Mouse (Mus musculus) limb, embryonic 11.5 days (tissue): ENCODE data around the gene 2900026A02Rik. TPM values are rescaled to one million over a fixed set of nuclear protein-coding genes. Genes with fewer than 3 reads are reported as not detected.

Experiments
- ATAC-seq: fragments of 200-750 bp; cut with Nextera tagmentation; 2 replicates; pipeline ENCODE4 v1.8.0; 2017; ENCODE audit warnings: low read depth; ENCODE audit not compliant: insufficient number of reproducible peaks, low FRiP score, low TSS enrichment
- DNase-seq: peaks from one replicate; pipeline ENCODE4 v3.0.0-alpha.2; 2015; ENCODE audit warnings: low spot score
- H3K27ac ChIP-seq: fragments of 300-500 bp; sonication (generic); replicated peaks from 2 replicates; pipeline ENCODE4 v1.5.1; 2014; ENCODE audit warnings: low read depth, mild to moderate bottlenecking, low read length
- H3K27me3 ChIP-seq: fragments of 300-500 bp; sonication (generic); 2 replicates; pipeline ENCODE4 v1.6.1; 2014; ENCODE audit warnings: mild to moderate bottlenecking, low read length, mixed read lengths; ENCODE audit not compliant: control insufficient read depth, insufficient read depth
- H3K36me3 ChIP-seq: fragments of 300-500 bp; sonication (generic); 2 replicates; pipeline ENCODE4 v1.6.1; 2014; ENCODE audit warnings: mild to moderate bottlenecking, low read length, moderate library complexity, mixed read lengths; ENCODE audit not compliant: control insufficient read depth, insufficient read depth
- H3K4me1 ChIP-seq: fragments of 300-500 bp; sonication (generic); 2 replicates; pipeline ENCODE4 v1.6.1; 2014; ENCODE audit warnings: low read length, mixed read lengths; ENCODE audit not compliant: control insufficient read depth, insufficient read depth
- H3K4me2 ChIP-seq: fragments of 300-500 bp; sonication (generic); 2 replicates; pipeline ENCODE4 v1.6.1; 2014; ENCODE audit warnings: low read depth, mild to moderate bottlenecking, moderate library complexity; ENCODE audit not compliant: severe bottlenecking
- H3K4me3 ChIP-seq: fragments of 300-500 bp; sonication (generic); 2 replicates; pipeline ENCODE4 v1.5.1; 2014; ENCODE audit warnings: low read depth, low read length
- H3K9ac ChIP-seq: fragments of 300-500 bp; sonication (generic); 2 replicates; pipeline ENCODE4 v1.6.1; 2014; ENCODE audit warnings: mild to moderate bottlenecking, low read length
- H3K9me3 ChIP-seq: fragments of 300-500 bp; sonication (generic); 2 replicates; pipeline ENCODE4 v1.6.1; 2016; ENCODE audit warnings: low read length; ENCODE audit not compliant: control insufficient read depth
- WGBS: fragments of 180-500 bp; shearing (Covaris S2); extraction: QIAGEN DNeasy Blood & Tissue Kit; methylation state at CpG from one replicate; pipeline ENCODE4 v1.1.7; 2014; 5-methylcytosine and 5-hydroxymethylcytosine counted together
- polyA plus RNA-seq: library from polyadenylated mRNA; unstranded; fragments of >200 nt; fragmentation: Nextera tagmentation; extraction: Ambion mirVana; gene quantifications from 2 replicates; pipeline ENCODE4 v1.2.1, GENCODE M21; 2014

2900026A02Rik gene
- polyA plus RNA-seq, 1 experiment from 2014 or later = 1.3 TPM

DNA sequence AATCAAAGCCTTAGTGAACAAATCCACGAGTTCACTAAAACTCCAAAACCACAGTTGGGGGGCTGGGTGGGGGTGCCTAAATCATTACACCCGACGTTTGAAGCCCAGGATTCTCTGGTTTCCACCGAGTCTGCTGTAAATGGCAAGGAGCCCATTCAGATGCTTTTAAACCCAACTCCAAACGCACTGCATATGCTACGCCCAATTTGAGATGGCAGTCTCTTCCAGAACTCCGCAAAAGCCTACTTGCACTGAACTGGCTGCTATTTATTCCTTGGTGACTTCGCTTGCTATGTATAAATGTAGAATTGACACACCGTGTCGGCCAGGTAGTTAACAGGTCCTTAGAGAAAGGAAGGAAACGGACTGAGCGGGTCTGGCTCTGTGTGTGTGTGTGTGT lies 25.6 kb downstream of the 2900026A02Rik start:
- H3K4me2 ChIP-seq = no peak overlapping the region
- DNase-seq (no peak), ATAC-seq (no peak)
- H3K4me3 ChIP-seq = no peak overlapping the region
- H3K9ac ChIP-seq = no peak overlapping the region
- no peaks in the 10 kb centered on the region for H3K4me1 ChIP-seq
- no peaks in the 10 kb centered on the region for H3K9me3 ChIP-seq
- no peaks in the 10 kb centered on the region for H3K36me3 ChIP-seq
- no peaks in the 10 kb centered on the region for H3K27me3 ChIP-seq
- 90% methylated on average over 12 of the region's 12 CpGs for WGBS
- no peak overlapping the region for H3K27ac ChIP-seq

DNA sequence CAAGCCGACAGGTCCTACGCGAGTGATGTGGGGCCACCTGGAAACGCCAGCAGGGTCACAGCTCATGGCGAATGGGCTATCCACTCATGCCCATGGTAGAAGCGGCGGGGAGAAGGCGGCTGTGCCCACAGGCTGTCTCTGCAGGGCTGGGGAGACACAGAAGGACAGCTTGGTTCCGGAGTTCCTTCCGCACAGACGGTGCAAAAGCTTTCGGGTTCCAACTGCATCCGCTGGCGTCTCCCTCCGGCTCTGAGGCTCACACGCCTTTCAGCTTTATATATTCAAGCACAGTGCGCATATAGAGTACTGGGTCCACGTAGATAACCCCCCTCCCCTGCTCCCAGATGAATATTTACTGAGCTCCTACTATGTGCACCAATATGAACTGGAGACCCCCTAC lies 27.3 kb downstream of the 2900026A02Rik start:
- no peaks in the 10 kb centered on the region for H3K27me3 ChIP-seq
- H3K36me3 ChIP-seq = no peaks in the 10 kb centered on the region
- ATAC-seq = no peak
- H3K4me1 ChIP-seq = no peaks in the 10 kb centered on the region
- 92% methylated on average over 18 of the region's 18 CpGs for WGBS
- H3K9ac ChIP-seq = no peak overlapping the region
- H3K4me3 ChIP-seq = no peak overlapping the region
- DNase-seq = no peak
- no peak overlapping the region for H3K4me2 ChIP-seq
- no peak overlapping the region for H3K27ac ChIP-seq
- no peaks in the 10 kb centered on the region for H3K9me3 ChIP-seq

DNA sequence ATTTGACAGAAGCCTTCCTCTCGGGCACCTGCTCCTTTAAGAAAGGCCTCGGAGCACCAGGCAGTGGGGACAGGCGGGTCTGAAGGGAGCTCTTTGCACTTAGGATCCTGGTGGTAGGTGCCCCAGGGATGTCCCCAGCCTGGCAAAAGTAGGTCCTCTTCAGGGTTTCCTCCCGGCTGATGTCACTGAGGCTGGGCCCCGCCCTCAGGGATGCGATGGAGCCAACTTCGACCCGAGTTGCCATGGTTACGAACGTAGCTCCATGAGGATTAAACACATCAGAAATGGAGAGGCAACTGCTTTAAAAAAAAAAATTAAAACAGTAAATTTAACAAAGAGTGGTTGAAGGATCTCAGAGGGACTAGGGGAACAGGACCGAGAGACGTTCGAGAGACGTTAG lies 29.1 kb downstream of the 2900026A02Rik start:
- Histone ChIP-seq H3K27ac (no peak overlapping the region), H3K9me3 (no peaks in the 10 kb centered on the region), H3K27me3 (no peaks in the 10 kb centered on the region), H3K4me2 (no peak overlapping the region), H3K4me1 (peaks cover 3% of the 10 kb centered on the region; the same call in 1 of the 2 replicates), H3K4me3 (no peak overlapping the region), H3K9ac (no peak overlapping the region), H3K36me3 (no peaks in the 10 kb centered on the region)
- DNase-seq (no peak), ATAC-seq (no peak)
- WGBS = 80% methylated on average over 14 of the region's 14 CpGs

DNA sequence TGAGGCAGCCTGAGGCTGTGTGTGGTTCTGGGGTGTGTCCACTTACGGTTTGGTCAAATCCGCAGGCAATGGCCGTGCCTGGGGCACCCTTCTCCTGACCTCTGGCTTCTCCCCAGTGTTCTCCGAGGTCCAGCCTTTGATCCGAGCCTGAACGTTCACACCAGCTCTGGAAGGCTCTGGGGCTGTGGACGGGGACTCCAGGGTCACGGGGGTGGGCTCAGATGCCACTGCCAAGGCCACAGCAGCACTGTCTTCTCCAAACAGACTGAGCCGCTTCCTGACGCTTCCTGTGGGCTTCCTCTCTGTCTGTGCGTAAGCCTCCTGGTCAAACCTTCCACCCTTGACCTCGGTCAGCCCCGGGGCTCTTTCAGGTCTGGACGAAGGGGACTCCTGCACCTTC lies 30.5 kb downstream of the 2900026A02Rik start:
- Histone ChIP-seq H3K27me3 (no peaks in the 10 kb centered on the region), H3K27ac (no peak overlapping the region), H3K9ac (peak overlapping the region; percentile 22; the same call in 1 of the 2 replicates), H3K4me1 (peaks cover 3% of the 10 kb centered on the region; the same call in 1 of the 2 replicates), H3K9me3 (no peaks in the 10 kb centered on the region), H3K4me2 (no peak overlapping the region), H3K4me3 (no peak overlapping the region), H3K36me3 (no peaks in the 10 kb centered on the region)
- ATAC-seq = no peak
- DNase-seq = no peak
- WGBS = 54% methylated on average over 14 of the region's 14 CpGs

DNA sequence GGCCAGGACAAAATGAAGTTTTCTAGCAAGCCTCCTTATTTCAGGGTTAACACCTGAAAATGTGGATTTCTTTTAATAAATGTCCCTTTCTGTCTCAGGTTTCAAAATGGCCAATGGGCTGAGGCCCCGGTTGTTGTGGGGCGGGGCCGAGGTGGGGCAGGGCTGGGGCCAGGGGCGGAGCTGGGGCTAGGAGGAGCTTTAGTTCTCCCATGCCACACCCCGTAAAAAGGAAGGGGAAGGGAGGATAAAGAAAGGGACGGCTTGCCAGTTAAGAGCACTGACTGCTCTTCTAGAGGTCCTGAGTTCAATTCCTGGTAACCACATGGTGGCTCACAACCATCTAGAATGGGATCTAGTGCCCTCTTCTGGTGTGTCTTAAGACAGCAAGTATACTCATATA lies 39.6 kb downstream of the 2900026A02Rik start:
- H3K36me3 ChIP-seq = no peaks in the 10 kb centered on the region
- no peaks in the 10 kb centered on the region for H3K27me3 ChIP-seq
- no peak overlapping the region for H3K4me2 ChIP-seq
- no peak overlapping the region for H3K4me3 ChIP-seq
- ATAC-seq = no peak
- 25% methylated on average over 6 of the region's 6 CpGs for WGBS
- no peak for DNase-seq
- no peak overlapping the region for H3K9ac ChIP-seq
- no peak overlapping the region for H3K27ac ChIP-seq
- H3K9me3 ChIP-seq = no peaks in the 10 kb centered on the region
- peaks cover 4% of the 10 kb centered on the region; the same call in 1 of the 2 replicates for H3K4me1 ChIP-seq

DNA sequence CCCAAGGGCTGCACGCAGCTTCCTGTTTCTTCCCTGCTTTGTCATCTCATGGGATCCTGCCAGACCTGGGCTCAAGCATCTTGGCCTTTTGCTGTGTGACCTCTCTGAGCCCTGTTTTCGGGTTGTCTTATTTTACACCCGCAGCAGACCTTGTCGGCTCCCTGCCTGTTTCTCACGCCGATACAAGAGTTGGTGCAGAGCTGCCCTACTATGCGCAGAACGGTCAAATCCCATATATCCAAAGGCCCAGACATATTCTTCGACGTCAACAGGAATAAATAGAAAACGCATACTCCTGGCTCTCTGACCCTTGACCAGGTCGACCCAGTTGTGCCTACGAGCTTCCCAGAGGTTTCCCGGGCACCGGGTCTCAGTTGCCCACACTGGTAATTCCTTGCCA lies 40.3 kb downstream of the 2900026A02Rik start:
- Histone ChIP-seq H3K9ac (peak overlapping the region; percentile 50), H3K4me3 (peak overlapping the region; percentile 23; the same call in 1 of the 2 replicates), H3K4me1 (peaks cover 4% of the 10 kb centered on the region; the same call in 1 of the 2 replicates), H3K27ac (peak overlapping the region; percentile 74), H3K9me3 (no peaks in the 10 kb centered on the region), H3K4me2 (peak overlapping the region; percentile 53; the same call in 1 of the 2 replicates), H3K36me3 (no peaks in the 10 kb centered on the region), H3K27me3 (no peaks in the 10 kb centered on the region)
- 79% methylated on average over 15 of the region's 15 CpGs for WGBS
- no peak for DNase-seq
- ATAC-seq = no peak

DNA sequence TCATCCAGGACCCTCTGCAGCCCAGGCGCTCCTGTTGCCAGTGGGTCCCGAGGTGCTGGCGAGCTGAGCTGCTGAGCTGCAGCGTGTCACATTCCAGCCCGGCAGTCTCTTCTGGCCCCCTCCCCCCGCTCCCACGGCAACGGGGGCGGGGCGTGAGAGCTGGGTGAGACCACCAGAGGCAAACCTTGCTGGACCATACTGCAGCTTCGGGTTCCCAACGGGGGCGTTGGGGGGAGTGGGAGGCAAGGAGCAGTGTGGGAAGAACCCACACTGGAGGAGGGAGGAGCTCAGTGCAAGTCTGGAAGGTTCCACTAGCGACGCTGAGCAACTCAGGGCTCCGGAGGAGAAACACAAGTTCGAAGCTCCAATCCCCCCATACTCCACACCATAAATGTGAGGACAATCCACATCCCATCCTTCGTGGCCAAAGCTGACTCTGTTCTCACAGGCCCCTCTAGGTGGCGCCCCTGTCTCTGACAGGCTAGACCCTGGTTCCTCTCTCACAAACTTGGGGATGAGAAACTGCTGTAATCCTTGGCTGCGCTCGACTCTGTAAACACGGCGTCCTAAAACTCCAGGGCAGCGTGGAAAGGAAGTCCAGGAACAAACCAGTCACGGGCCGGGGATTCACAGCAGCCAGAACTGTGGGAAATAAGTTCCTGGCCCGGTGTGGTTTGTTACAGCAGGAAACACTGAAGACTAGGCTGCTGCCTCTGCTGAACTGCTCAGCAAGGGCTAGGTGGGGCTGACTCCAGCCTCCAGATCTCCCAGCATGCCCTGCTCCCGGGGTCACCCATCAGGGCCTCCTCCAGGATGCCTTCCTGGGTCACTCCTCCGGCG lies 41.0 kb downstream of the 2900026A02Rik start:
- Histone ChIP-seq H3K4me1 (peaks cover 4% of the 10 kb centered on the region; the same call in 1 of the 2 replicates), H3K36me3 (no peaks in the 10 kb centered on the region), H3K27ac (peak overlapping the region; percentile 74), H3K4me3 (peak overlapping the region; percentile 23), H3K27me3 (no peaks in the 10 kb centered on the region), H3K9ac (peak overlapping the region; percentile 50), H3K4me2 (peak overlapping the region; percentile 53), H3K9me3 (no peaks in the 10 kb centered on the region)
- WGBS = 2% methylated on average over 28 of the region's 30 CpGs
- DNase-seq = peak; percentile 96
- ATAC-seq = peak; percentile 79

GRCm38 (mm10) chr5:113179451-113179842 lies 41.6 kb downstream of the 2900026A02Rik start:
- no peaks in the 10 kb centered on the region for H3K9me3 ChIP-seq
- peak overlapping the region; percentile 23 for H3K4me3 ChIP-seq
- H3K9ac ChIP-seq = peak overlapping the region; percentile 45
- peaks cover 4% of the 10 kb centered on the region; the same call in 1 of the 2 replicates for H3K4me1 ChIP-seq
- WGBS = 2% methylated on average over 9 of the region's 9 CpGs
- H3K36me3 ChIP-seq = no peaks in the 10 kb centered on the region
- H3K27ac ChIP-seq = peak overlapping the region; percentile 74
- no peak for DNase-seq
- no peaks in the 10 kb centered on the region for H3K27me3 ChIP-seq
- peak overlapping the region; percentile 53 for H3K4me2 ChIP-seq
- no peak for ATAC-seq
